Mouse (Mus musculus) skeletal muscle tissue, adult 2 months (tissue): ENCODE results near the gene Cldn13.

Experiments
- DNase-seq: peaks from one replicate; pipeline ENCODE4 v3.0.0-alpha.2; 2012; ENCODE audit warnings: low read depth, low spot score

Gene Cldn13

GRCm38 (mm10) chr5:134895291-134895690 lies 20.0 kb downstream of the Cldn13 start:
- DNase-seq: no peak

DNA sequence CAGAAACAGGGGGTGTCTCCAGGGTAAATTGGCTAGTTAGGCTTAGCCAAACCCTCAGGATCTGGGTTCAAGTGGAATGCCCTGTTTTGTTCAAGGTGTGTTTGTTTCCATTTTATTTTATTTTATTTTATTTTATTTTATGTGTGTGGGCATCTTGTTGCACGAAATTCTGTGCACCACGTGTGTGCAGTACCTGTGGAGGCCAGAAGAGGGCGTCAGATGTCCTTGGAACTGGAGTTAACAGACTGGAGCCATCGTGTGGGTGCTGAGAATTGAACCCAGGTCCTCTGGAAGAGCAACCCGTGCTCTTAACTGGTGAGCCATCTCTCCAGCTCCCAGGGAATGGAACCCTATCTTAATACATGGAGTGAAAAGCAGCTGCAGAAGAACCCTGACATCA lies 22.6 kb downstream of the Cldn13 start:
- DNase-seq: no peak

DNA sequence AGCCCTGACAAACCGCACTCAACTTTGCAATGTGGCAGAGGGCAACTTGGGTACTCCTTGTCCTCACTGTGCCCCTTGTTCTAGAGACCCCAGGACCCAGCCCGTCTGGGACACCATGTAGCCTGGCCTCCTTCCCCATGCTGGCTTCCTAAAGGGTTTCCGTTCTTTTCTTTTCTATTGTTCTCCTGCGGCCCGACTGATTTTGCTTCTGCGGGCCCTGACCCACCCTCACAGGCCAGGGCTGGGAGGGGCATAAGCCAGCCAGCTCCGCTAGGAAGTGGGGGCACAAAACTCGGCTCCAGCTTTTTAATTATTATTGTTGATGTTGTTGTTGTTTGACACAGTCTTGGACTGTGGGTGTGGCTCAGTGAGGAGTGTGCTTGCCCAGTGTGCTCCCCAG lies 23.8 kb downstream of the Cldn13 start:
- no peak for DNase-seq

GRCm38 (mm10) chr5:134890601-134891054 lies 24.7 kb downstream of the Cldn13 start:
- DNase-seq: no peak

DNA sequence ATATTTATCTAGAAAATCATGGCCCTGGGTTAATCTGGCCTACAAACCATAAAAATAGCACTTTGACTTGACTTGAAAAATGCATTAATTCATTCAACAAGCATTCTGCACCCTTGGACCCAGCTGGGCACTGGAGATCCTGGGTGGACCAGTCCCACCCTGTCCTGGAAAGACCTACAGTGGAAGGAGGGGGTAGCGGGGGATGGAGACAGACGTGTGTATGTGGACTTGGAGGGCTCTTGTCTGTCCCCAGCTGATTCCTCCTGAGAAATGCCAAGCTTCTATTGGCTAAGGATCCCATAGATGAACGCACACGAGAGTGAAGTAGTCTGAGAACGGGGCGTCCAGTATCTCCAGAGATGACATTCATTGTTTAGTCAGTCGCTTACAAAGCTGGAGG lies 26.8 kb downstream of the Cldn13 start:
- DNase-seq: no peak

- DNase-seq: no peak
These were observed 27.6 kb downstream of the Cldn13 start for GRCm38 (mm10) chr5:134887447-134888335.

DNA sequence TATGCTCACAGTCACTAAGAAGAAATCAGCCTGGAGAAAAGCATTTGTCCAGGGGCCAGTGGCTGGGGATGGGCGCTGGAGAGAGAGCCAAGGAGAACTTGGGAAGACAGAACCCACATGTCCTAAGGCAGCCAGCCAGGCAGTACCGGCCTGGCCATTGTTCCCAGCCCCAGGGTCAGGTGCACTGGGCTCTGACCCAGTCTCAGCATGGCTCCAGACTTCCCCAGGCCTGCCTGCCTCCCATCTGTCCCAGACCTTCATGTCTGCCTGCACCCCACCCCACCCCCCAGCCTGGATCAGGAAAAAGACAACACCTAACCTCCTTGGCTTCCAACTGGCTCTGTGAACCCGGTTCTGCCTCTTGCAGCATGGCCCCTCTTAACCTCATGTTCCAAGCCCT lies 32.2 kb downstream of the Cldn13 start:
- no peak for DNase-seq

DNA sequence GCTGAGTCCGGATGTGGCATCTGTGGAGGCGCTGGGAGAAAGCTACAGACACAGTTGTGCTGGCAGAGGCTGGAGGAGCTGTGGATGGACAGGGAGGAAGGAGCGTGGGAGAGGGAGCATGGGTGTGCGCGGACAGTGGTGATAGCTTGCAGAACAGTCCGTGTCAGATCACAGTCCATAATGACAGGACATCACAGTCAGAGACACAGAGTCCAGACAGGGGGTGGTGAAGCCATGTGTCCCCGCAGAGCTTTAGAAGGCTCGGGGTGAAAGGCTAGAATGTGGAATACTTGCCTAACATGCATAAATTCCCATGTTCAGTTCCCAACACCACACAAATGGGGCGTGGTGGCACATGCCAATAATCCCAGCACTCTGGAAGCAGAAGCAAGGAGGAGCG lies 38.5 kb downstream of the Cldn13 start:
- DNase-seq: no peak

DNA sequence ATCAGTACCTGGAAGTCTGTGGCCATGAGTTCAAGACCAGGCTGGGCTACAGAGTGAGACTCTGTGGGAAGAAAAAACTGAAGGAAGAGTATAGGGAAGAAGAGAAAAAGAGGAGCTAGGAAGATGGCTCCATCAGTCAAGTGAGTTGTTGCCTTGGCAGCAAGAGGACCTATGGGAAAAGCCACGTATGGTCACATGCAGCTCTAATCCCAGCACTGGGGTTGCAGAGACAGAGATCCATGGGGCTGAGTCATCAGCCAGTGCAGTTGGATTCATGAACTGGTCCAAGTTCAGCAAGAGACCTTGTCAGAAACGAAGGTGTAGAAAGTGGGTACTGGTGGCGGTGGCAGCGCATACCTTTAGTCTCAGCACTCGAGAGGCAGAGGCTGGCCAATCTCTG lies 40.1 kb downstream of the Cldn13 start:
- DNase-seq: no peak

GRCm38 (mm10) chr5:134873956-134874879 lies 41.1 kb downstream of the Cldn13 start:
- peak; percentile 67 for DNase-seq

DNA sequence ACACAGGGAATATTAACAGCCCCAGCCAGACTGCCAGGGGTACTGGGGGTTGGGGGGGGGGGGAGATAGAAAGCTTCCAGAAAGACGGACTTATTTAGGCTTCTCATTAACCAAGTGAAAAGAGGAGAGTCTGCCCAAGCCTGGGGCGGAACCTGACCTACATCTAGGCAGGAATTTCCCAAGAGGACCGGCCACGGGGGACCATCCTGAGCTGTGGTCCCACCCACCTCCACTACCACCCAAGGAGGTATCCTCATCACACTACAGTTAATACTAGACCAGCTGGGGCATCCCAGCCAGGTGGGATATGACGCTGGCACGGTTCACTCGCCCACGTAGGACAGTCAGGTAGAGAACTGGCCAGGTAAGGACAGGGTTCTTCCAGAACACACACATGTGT lies 42.3 kb downstream of the Cldn13 start:
- no peak for DNase-seq

GRCm38 (mm10) chr5:134872597-134872996 lies 42.7 kb downstream of the Cldn13 start:
- peak; percentile 46 for DNase-seq

DNA sequence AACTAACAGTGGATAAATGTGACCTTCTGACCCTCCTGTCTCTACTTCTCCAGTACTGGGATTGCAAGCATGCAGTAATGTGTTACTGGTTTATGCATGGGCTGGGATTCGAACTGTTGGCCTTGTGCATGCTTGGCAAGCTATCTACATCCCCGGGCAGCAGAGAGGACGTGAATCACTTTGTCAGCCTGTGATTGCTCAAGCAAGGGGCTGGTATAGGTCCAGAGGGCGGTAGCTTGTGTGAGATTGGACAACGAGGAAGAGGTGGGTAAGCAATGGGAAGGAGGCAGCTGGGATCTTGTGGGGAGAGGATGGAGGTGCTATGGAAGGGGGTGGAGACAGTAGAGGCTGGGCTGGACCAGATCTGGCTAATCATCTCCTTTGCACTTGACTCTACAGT lies 46.8 kb downstream of the Cldn13 start:
- no peak for DNase-seq

- DNase-seq: no peak
These were observed 47.8 kb downstream of the Cldn13 start for GRCm38 (mm10) chr5:134867320-134868144.

DNA sequence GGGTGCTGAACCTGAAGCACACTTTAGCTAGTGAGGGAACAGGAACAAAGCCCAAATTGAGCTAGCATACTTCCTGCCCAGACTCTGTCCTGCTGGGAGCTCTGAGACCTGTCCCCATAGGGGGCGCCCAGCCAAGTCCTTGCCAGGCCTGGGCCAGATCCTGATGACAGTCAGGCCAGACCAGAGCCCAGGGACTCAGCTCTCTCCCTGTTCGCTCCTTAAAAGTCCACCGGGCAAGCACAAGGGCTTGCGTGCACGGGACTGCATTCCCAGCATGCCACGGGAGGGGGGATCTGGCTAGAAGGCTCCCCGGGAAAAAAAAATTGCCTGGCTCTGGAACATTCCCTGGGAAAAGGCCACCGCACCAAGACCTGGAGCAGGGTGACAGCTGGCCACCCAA lies 50.2 kb downstream of the Cldn13 start:
- DNase-seq: no peak
